Mouse (Mus musculus) kidney, embryonic 14.5 days (tissue): Measurements from ENCODE around the gene Chit1. TPM values are rescaled to one million over a fixed set of nuclear protein-coding genes. Genes with fewer than 3 reads are reported as not detected.
A peak's percentile ranks its signal among the peaks of the same experiment; 100 is the strongest.

Experiments
- ATAC-seq: fragments of 200-750 bp; cut with Nextera tagmentation; 2 replicates; pipeline ENCODE4 v1.8.0; 2017; ENCODE audit warnings: moderate number of reproducible peaks, mild to moderate bottlenecking, moderate TSS enrichment, moderate library complexity; ENCODE audit not compliant: low FRiP score, low TSS enrichment
- H3K27ac ChIP-seq: fragments of 300-500 bp; sonication (generic); 2 replicates; pipeline ENCODE4 v1.5.1; 2014; ENCODE audit warnings: low read depth, mild to moderate bottlenecking, low read length, moderate library complexity, mixed read lengths
- H3K27me3 ChIP-seq: fragments of 300-500 bp; sonication (generic); 2 replicates; pipeline ENCODE4 v1.6.1; 2014; ENCODE audit warnings: mild to moderate bottlenecking, low read length; ENCODE audit not compliant: control insufficient read depth, insufficient read depth
- H3K36me3 ChIP-seq: fragments of 300-500 bp; sonication (generic); 2 replicates; pipeline ENCODE4 v1.6.1; 2014; ENCODE audit warnings: low read length, mixed read lengths; ENCODE audit not compliant: control insufficient read depth, insufficient read depth
- H3K4me1 ChIP-seq: fragments of 300-500 bp; sonication (generic); 2 replicates; pipeline ENCODE4 v1.6.1; 2014; ENCODE audit warnings: low read length, mixed read lengths; ENCODE audit not compliant: control insufficient read depth, insufficient read depth
- H3K4me2 ChIP-seq: fragments of 300-500 bp; sonication (generic); replicated peaks from 2 replicates; pipeline ENCODE4 v1.6.1; 2014; ENCODE audit warnings: low read depth, mild to moderate bottlenecking, low read length
- H3K4me3 ChIP-seq: fragments of 300-500 bp; sonication (generic); 2 replicates; pipeline ENCODE4 v1.5.1; 2014; ENCODE audit warnings: mild to moderate bottlenecking, low read length
- H3K9ac ChIP-seq: fragments of 300-500 bp; sonication (generic); 2 replicates; pipeline ENCODE4 v1.6.1; 2014; ENCODE audit warnings: low read depth, mild to moderate bottlenecking, low read length, moderate library complexity
- H3K9me3 ChIP-seq: fragments of 300-500 bp; sonication (generic); 2 replicates; pipeline ENCODE4 v1.6.1; 2016; ENCODE audit warnings: low read length; ENCODE audit not compliant: control insufficient read depth
- WGBS: fragments of 180-500 bp; shearing (Covaris S2); extraction: QIAGEN DNeasy Blood & Tissue Kit; methylation state at CpG from one replicate; pipeline ENCODE4 v1.1.7; 2014; 5-methylcytosine and 5-hydroxymethylcytosine counted together
- polyA plus RNA-seq: library from polyadenylated mRNA; unstranded; fragments of >200 nt; fragmentation: Nextera tagmentation; extraction: Ambion mirVana; gene quantifications from 2 replicates; pipeline ENCODE4 v1.2.1, GENCODE M21; 2014

Gene Chit1
- polyA plus RNA-seq, 1 experiment from 2014 or later: 0.28 TPM

DNA sequence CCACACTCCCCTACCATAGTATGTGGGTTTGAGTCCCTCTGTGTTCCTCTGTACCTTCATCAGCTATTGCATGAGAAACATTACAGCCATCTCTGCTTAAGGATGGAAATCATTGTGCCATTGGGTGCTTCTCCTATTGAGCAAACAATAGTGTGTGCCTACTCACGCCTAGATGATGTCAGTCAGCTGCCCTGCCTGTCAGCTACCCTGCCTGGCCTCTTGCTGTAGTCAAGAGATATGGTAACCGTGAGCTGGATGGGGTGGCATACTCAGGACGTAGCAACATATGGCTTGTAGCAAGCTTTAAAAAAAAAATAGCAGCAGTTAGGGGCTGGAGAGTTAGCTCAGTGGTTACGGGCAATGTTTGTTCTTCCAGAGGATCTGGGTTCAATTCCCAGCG, 593 bp upstream of the Chit1 start:
- H3K4me2 ChIP-seq: no peak overlapping the region
- WGBS: 84% methylated on average over 5 of the region's 5 CpGs

DNA sequence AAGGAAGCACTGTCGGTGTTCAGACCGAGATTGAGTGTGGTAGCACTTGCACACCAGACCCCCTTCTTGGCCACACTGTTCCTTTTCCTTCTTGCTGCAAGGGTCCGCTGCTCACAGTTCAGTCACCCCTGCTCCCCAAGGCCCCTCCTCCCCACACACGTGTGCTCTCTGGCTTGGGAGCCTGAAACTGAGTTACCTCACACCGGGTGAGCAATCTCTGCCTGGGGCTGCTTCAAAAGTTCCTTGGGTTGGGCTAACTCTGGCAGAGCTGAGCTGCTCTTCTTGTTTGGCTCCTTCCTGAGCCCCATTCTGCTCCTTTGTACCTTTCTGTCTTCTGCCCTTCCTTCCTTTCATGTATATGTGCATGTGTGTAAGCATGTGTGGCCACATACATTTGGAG, 2.5 kb downstream of the Chit1 start:
- peaks cover 7% of the 10 kb centered on the region for H3K4me1 ChIP-seq
- H3K27ac ChIP-seq: no peak overlapping the region
- H3K4me2 ChIP-seq: no peak overlapping the region
- 53% methylated on average over 5 of the region's 5 CpGs for WGBS
- H3K4me3 ChIP-seq: no peak overlapping the region
- no peaks in the 10 kb centered on the region for H3K9me3 ChIP-seq
- H3K36me3 ChIP-seq: no peaks in the 10 kb centered on the region
- ATAC-seq: peak; percentile 53; the same call in 1 of the 2 replicates
- H3K9ac ChIP-seq: no peak overlapping the region
- H3K27me3 ChIP-seq: no peaks in the 10 kb centered on the region

More for the DNA sequence above, 593 bp upstream of the Chit1 start:
- Histone ChIP-seq H3K9me3 (no peaks in the 10 kb centered on the region), H3K4me1 (peaks cover 1% of the 10 kb centered on the region), H3K9ac (no peak overlapping the region), H3K27me3 (no peaks in the 10 kb centered on the region), H3K36me3 (no peaks in the 10 kb centered on the region), H3K4me3 (no peak overlapping the region), H3K27ac (no peak overlapping the region)
- ATAC-seq: no peak

DNA sequence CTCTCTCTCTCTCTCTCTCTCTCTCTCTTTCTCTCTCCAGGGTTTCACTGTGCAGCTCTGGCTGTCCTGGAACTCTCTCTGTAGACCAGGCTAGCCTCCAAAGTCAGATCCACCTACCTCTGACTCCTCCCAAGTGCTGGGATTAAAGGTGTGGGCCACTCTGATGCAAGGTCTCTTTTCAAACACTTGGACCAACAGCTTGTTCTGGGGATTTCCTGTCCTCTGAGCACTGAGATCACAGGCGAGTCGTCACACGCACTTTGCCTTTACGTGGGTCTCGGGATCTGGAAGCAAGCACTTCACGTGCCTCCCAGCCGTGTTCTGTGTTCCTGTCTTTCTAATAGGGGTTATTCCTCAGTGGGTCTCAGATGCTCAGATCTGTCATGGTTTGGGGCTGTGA, 3.0 kb downstream of the Chit1 start:
- H3K9me3 ChIP-seq: no peaks in the 10 kb centered on the region
- no peak overlapping the region for H3K4me3 ChIP-seq
- H3K27ac ChIP-seq: no peak overlapping the region
- H3K4me2 ChIP-seq: no peak overlapping the region
- H3K36me3 ChIP-seq: no peaks in the 10 kb centered on the region
- H3K4me1 ChIP-seq: peaks cover 7% of the 10 kb centered on the region
- H3K27me3 ChIP-seq: no peaks in the 10 kb centered on the region
- WGBS: 78% methylated on average over 7 of the region's 7 CpGs
- ATAC-seq: no peak
- no peak overlapping the region for H3K9ac ChIP-seq

DNA sequence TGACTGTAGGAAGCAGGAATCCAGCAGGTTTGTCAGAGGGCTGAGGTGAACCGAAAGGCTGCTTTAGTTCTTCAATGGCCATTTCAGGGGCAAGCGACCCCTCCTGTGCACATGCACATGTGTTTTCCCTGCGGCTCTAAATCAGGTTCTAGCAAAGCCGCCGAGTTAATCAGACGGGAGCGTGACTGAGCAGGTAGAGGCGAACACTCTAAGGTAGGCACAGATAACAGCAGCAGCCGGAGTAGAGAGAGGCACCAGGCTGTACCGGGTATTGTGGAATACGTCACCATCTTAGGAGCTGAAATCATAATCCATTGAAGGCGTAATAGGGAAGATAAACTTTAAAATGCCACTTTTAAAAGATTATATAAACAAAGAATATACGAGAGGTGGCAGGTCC, 3.7 kb downstream of the Chit1 start:
- Histone ChIP-seq H3K4me2 (no peak overlapping the region), H3K36me3 (no peaks in the 10 kb centered on the region), H3K4me1 (peaks cover 7% of the 10 kb centered on the region), H3K27me3 (no peaks in the 10 kb centered on the region), H3K4me3 (no peak overlapping the region), H3K9ac (no peak overlapping the region), H3K27ac (no peak overlapping the region), H3K9me3 (peaks cover 2% of the 10 kb centered on the region; the same call in 1 of the 2 replicates)
- WGBS: 78% methylated on average over 13 of the region's 13 CpGs
- ATAC-seq: no peak

DNA sequence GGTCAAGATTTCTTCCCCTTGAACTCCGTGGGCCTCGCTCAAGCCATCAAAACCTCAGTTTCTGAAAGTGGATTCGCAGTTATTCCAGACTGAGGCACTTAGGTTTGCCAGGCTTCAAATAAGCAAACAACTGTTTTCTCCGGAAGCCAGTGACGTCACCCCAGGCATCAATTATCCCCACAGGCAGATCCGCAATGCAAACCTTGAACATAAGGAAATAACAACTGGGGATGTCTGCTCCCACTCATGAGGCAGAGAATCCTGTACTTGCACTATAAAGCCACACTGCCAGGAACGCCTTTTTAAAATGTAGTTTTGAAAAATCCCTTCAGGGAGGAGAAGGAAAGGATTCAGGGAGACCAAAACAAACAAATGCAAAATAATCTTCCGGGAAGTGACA, 4.4 kb downstream of the Chit1 start:
- no peak overlapping the region for H3K9ac ChIP-seq
- H3K4me1 ChIP-seq: peaks cover 7% of the 10 kb centered on the region
- 60% methylated on average over 8 of the region's 8 CpGs for WGBS
- H3K36me3 ChIP-seq: no peaks in the 10 kb centered on the region
- H3K9me3 ChIP-seq: peaks cover 2% of the 10 kb centered on the region; the same call in 1 of the 2 replicates
- no peak overlapping the region for H3K27ac ChIP-seq
- H3K4me2 ChIP-seq: no peak overlapping the region
- ATAC-seq: no peak
- H3K27me3 ChIP-seq: no peaks in the 10 kb centered on the region
- no peak overlapping the region for H3K4me3 ChIP-seq

DNA sequence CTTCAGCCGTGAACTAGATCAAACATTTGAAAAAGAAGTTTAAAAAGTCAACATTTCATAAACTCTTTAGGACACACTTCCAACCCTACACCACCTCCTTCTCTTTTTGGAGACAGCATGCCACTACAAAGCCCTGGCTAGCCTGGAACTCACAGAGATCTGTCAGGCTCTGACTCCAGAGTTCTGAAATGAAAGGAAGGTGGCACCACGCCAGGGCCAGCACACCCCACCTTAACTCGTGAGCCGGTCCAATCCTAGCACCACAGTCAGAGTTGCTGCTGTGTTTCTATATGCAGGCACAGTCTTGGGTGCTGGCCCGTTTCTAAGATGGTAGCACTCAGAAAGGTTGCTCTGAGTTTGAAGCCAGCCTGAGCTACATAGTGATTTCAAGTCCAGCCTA, 6.1 kb downstream of the Chit1 start:
- no peak overlapping the region for H3K4me2 ChIP-seq
- WGBS: 79% methylated on average over 5 of the region's 5 CpGs
- H3K4me3 ChIP-seq: no peak overlapping the region
- H3K9ac ChIP-seq: no peak overlapping the region
- peaks cover 2% of the 10 kb centered on the region; the same call in 1 of the 2 replicates for H3K9me3 ChIP-seq
- peaks cover 7% of the 10 kb centered on the region for H3K4me1 ChIP-seq
- H3K36me3 ChIP-seq: no peaks in the 10 kb centered on the region
- no peaks in the 10 kb centered on the region for H3K27me3 ChIP-seq
- no peak overlapping the region for H3K27ac ChIP-seq
- ATAC-seq: no peak

DNA sequence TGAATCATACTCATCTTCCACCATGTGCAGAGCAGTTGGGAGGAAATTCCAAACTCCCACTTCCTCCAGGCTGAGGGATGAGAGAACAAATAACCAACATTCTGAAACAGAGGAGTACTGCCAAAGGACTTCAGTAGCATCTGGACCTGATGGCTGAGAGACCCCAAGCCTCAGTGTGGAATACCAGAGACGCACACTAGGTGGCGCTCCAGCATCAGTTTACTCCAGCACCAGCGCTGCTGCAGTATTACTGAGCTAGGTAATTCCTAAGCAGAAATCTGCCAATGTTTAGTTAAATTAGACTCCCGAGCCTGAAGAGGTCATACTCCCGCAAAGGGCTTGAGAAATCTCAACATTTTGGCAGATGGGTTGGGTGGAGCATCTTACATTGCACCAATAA, 9.1 kb downstream of the Chit1 start:
- WGBS: 3% methylated on average over 5 of the region's 5 CpGs

DNA sequence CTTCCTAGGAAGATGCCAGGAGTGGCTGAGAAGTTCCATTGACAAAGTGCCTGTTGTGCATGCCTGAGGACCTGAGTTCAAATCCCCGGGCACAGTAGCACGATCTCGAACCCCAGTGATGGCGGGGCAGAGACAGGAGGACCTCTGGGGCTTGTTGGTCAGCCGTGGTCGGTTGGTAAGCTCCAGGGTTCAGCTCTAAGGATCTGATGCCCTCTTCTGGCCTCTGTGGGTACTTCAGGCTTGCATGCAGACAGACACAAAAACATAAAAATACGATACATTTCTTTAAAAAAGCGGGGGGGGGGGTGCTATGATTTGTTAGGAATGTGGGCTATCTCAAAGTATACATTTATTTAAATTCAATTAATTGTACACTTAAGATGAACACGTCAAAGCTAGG, 11.2 kb downstream of the Chit1 start:
- WGBS: 61% methylated on average over 9 of the region's 9 CpGs
- Histone ChIP-seq H3K9me3 (peaks cover 2% of the 10 kb centered on the region; the same call in 1 of the 2 replicates), H3K27me3 (no peaks in the 10 kb centered on the region), H3K9ac (no peak overlapping the region), H3K4me2 (no peak overlapping the region), H3K27ac (no peak overlapping the region), H3K36me3 (no peaks in the 10 kb centered on the region), H3K4me3 (no peak overlapping the region), H3K4me1 (no peaks in the 10 kb centered on the region)
- ATAC-seq: no peak

More for the DNA sequence above, 9.1 kb downstream of the Chit1 start:
- no peak overlapping the region for H3K9ac ChIP-seq
- no peak overlapping the region for H3K27ac ChIP-seq
- H3K4me2 ChIP-seq: no peak overlapping the region
- H3K27me3 ChIP-seq: no peaks in the 10 kb centered on the region
- H3K9me3 ChIP-seq: peaks cover 2% of the 10 kb centered on the region; the same call in 1 of the 2 replicates
- H3K36me3 ChIP-seq: no peaks in the 10 kb centered on the region
- no peak for ATAC-seq
- H3K4me3 ChIP-seq: no peak overlapping the region
- H3K4me1 ChIP-seq: peaks cover 7% of the 10 kb centered on the region; the same call in 1 of the 2 replicates

DNA sequence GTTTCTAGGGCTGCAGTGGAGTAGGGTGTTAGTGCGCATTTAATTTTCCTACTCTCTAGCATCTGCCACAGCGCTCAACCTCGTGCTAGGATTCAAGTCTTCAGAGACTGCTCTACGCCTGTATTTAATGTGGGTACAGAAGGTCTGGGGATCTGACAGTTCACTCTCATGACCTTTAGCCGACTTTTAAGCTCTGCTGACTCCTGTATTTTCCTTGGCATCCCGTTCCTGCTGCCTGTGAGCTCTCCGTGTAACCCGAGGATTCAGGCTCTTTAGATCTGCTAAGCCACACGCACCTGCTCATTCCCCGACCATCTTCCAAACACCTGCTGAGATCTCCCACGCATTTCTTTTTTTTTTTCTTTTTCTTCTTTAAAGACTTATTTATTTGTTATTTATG, 22.3 kb downstream of the Chit1 start:
- H3K4me1 ChIP-seq: no peaks in the 10 kb centered on the region
- 0 out of 2 replicates have a peak, but pooled peaks have one; percentile 32 for ATAC-seq
- 32% methylated on average over 11 of the region's 11 CpGs for WGBS
- H3K4me2 ChIP-seq: no peak overlapping the region
- H3K27me3 ChIP-seq: no peaks in the 10 kb centered on the region
- H3K27ac ChIP-seq: no peak overlapping the region
- no peak overlapping the region for H3K9ac ChIP-seq
- H3K9me3 ChIP-seq: peaks cover 5% of the 10 kb centered on the region
- no peak overlapping the region for H3K4me3 ChIP-seq
- H3K36me3 ChIP-seq: no peaks in the 10 kb centered on the region
